Mouse (Mus musculus) limb, embryonic 11.5 days (tissue): Measurements from ENCODE around the gene Glcci1. TPM values are rescaled to one million over a fixed set of nuclear protein-coding genes. Genes with fewer than 3 reads are reported as not detected.

ENCODE experiments used
- ATAC-seq: fragments of 200-750 bp; cut with Nextera tagmentation; 2 replicates; pipeline ENCODE4 v1.8.0; 2017; ENCODE audit warnings: low read depth; ENCODE audit not compliant: insufficient number of reproducible peaks, low FRiP score, low TSS enrichment
- DNase-seq: peaks from one replicate; pipeline ENCODE4 v3.0.0-alpha.2; 2015; ENCODE audit warnings: low spot score
- H3K27ac ChIP-seq: fragments of 300-500 bp; sonication (generic); replicated peaks from 2 replicates; pipeline ENCODE4 v1.5.1; 2014; ENCODE audit warnings: low read depth, mild to moderate bottlenecking, low read length
- H3K27me3 ChIP-seq: fragments of 300-500 bp; sonication (generic); 2 replicates; pipeline ENCODE4 v1.6.1; 2014; ENCODE audit warnings: mild to moderate bottlenecking, low read length, mixed read lengths; ENCODE audit not compliant: control insufficient read depth, insufficient read depth
- H3K36me3 ChIP-seq: fragments of 300-500 bp; sonication (generic); 2 replicates; pipeline ENCODE4 v1.6.1; 2014; ENCODE audit warnings: mild to moderate bottlenecking, low read length, moderate library complexity, mixed read lengths; ENCODE audit not compliant: control insufficient read depth, insufficient read depth
- H3K4me1 ChIP-seq: fragments of 300-500 bp; sonication (generic); 2 replicates; pipeline ENCODE4 v1.6.1; 2014; ENCODE audit warnings: low read length, mixed read lengths; ENCODE audit not compliant: control insufficient read depth, insufficient read depth
- H3K4me2 ChIP-seq: fragments of 300-500 bp; sonication (generic); 2 replicates; pipeline ENCODE4 v1.6.1; 2014; ENCODE audit warnings: low read depth, mild to moderate bottlenecking, moderate library complexity; ENCODE audit not compliant: severe bottlenecking
- H3K4me3 ChIP-seq: fragments of 300-500 bp; sonication (generic); 2 replicates; pipeline ENCODE4 v1.5.1; 2014; ENCODE audit warnings: low read depth, low read length
- H3K9ac ChIP-seq: fragments of 300-500 bp; sonication (generic); 2 replicates; pipeline ENCODE4 v1.6.1; 2014; ENCODE audit warnings: mild to moderate bottlenecking, low read length
- H3K9me3 ChIP-seq: fragments of 300-500 bp; sonication (generic); 2 replicates; pipeline ENCODE4 v1.6.1; 2016; ENCODE audit warnings: low read length; ENCODE audit not compliant: control insufficient read depth
- WGBS: fragments of 180-500 bp; shearing (Covaris S2); extraction: QIAGEN DNeasy Blood & Tissue Kit; methylation state at CpG from one replicate; pipeline ENCODE4 v1.1.7; 2014; 5-methylcytosine and 5-hydroxymethylcytosine counted together
- polyA plus RNA-seq: library from polyadenylated mRNA; unstranded; fragments of >200 nt; fragmentation: Nextera tagmentation; extraction: Ambion mirVana; gene quantifications from 2 replicates; pipeline ENCODE4 v1.2.1, GENCODE M21; 2014

The Glcci1 gene
- 24.4 and 29.3 TPM in 2 replicates for polyA plus RNA-seq

DNA sequence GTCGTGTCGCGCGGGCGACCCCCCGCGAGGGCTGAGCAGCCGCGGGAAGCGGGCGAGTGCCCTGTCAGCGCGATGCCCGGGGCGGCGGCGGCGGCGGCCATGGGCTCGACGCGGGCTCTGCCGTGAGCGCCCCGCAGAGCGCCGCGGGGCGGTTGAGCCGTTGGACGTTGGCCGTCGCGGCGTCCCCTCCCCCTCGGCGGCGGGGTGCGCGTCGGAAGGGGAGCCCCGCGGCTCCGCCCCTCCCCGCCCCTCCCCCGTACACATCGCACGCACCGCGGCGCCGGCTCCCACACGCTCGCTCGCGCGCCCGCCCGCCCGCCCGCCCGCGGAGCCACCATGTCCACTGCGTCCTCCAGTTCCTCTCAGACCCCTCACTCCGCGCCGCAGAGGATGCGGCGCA lies at the start of gene Glcci1:
TSS of gene Glcci1 (plus strand) at position 50 of the 400 bp plus-strand sequence.
- Histone ChIP-seq H3K27me3 (no peaks in the 10 kb centered on the region), H3K27ac (peak within 1 kb of the TSS; percentile 97), H3K9me3 (no peaks in the 10 kb centered on the region), H3K4me3 (peak within 1 kb of the TSS; percentile 83), H3K4me1 (peaks cover 7% of the 10 kb centered on the region; the same call in 1 of the 2 replicates), H3K36me3 (no peaks in the 10 kb centered on the region), H3K4me2 (peak within 1 kb of the TSS; percentile 68), H3K9ac (peak within 1 kb of the TSS; percentile 98)
- DNase-seq, result peak; percentile 78
- ATAC-seq, result peak; percentile 84
- 2% methylated on average over 24 of the region's 69 CpGs for WGBS

- Histone ChIP-seq H3K4me2 (no peak overlapping the region), H3K4me3 (no peak overlapping the region), H3K9ac (no peak overlapping the region), H3K36me3 (no peaks in the 10 kb centered on the region), H3K27ac (no peak overlapping the region), H3K4me1 (no peaks in the 10 kb centered on the region), H3K9me3 (no peaks in the 10 kb centered on the region), H3K27me3 (no peaks in the 10 kb centered on the region)
- WGBS, result 89% methylated on average over 2 of the region's 2 CpGs
- ATAC-seq, result no peak
- no peak for DNase-seq
Measured at GRCm38 (mm10) chr6:8462447-8462846, 47.0 kb upstream of the Glcci1 start.

- H3K27ac ChIP-seq, result no peak overlapping the region
- no peaks in the 10 kb centered on the region for H3K27me3 ChIP-seq
- H3K4me3 ChIP-seq, result no peak overlapping the region
- H3K9ac ChIP-seq, result no peak overlapping the region
- no peaks in the 10 kb centered on the region for H3K36me3 ChIP-seq
- WGBS, result 59% methylated on average over 1 of the region's 1 CpGs
- H3K4me1 ChIP-seq, result no peaks in the 10 kb centered on the region
- no peak overlapping the region for H3K4me2 ChIP-seq
- H3K9me3 ChIP-seq, result no peaks in the 10 kb centered on the region
- DNase-seq, result no peak
- ATAC-seq, result no peak
Measured at GRCm38 (mm10) chr6:8465388-8465787, 44.0 kb upstream of the Glcci1 start.

- H3K4me2 ChIP-seq, result no peak overlapping the region
- no peak for DNase-seq
- ATAC-seq, result no peak
- H3K27me3 ChIP-seq, result no peaks in the 10 kb centered on the region
- H3K9me3 ChIP-seq, result no peaks in the 10 kb centered on the region
- H3K27ac ChIP-seq, result no peak overlapping the region
- 88% methylated on average over 5 of the region's 5 CpGs for WGBS
- H3K36me3 ChIP-seq, result no peaks in the 10 kb centered on the region
- no peaks in the 10 kb centered on the region for H3K4me1 ChIP-seq
- H3K9ac ChIP-seq, result no peak overlapping the region
- no peak overlapping the region for H3K4me3 ChIP-seq
Measured at GRCm38 (mm10) chr6:8465985-8466384, 43.4 kb upstream of the Glcci1 start.

GRCm38 (mm10) chr6:8467667-8468337 lies 41.6 kb upstream of the Glcci1 start:
- no peak for ATAC-seq
- Histone ChIP-seq H3K4me1 (no peaks in the 10 kb centered on the region), H3K9me3 (no peaks in the 10 kb centered on the region), H3K36me3 (no peaks in the 10 kb centered on the region), H3K27me3 (no peaks in the 10 kb centered on the region), H3K27ac (no peak overlapping the region), H3K4me3 (no peak overlapping the region), H3K4me2 (no peak overlapping the region), H3K9ac (no peak overlapping the region)
- WGBS, result 79% methylated on average over 10 of the region's 10 CpGs
- DNase-seq, result no peak

DNA sequence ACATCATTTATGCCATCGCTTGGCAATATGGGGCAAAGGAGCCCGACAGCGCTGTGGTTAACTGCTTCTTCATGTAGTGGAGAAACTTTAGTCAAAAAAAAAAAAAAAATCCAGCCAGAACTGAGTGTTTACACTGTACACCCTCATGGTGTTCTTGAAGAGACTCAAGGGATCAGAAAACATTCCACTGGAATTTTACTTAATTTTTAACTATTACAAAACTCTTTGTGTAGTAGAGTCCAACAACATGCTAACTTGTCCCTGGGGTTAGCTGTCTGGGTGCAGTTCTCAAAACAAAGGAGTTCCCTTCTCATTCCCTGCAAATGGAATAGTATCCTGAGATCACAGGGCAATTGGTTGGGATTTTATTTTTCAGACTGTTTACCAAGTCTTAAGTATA lies 39.5 kb upstream of the Glcci1 start:
- H3K9ac ChIP-seq, result no peak overlapping the region
- no peak overlapping the region for H3K4me3 ChIP-seq
- 93% methylated on average over 3 of the region's 3 CpGs for WGBS
- H3K36me3 ChIP-seq, result no peaks in the 10 kb centered on the region
- ATAC-seq (no peak), DNase-seq (no peak)
- H3K9me3 ChIP-seq, result no peaks in the 10 kb centered on the region
- no peaks in the 10 kb centered on the region for H3K27me3 ChIP-seq
- no peak overlapping the region for H3K27ac ChIP-seq
- H3K4me2 ChIP-seq, result no peak overlapping the region
- H3K4me1 ChIP-seq, result no peaks in the 10 kb centered on the region

DNA sequence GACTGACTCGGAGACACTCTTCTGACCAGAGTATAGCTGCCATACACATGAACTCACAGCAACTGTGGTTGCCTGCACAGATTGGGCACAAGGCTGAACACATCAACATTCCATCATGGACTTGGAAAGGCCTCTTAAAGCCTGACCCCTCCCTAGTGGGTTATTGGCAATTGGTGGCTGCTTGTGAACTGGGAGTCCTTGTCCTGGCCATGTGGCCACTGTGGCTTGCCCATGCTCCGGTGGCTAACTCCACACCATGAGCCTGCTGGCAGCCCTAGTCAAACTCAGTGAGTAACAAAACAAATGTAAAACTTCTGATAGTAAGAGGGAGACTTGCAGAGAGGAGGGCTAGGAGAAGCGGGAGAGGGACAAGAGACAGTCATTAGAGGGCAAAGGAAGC lies 37.3 kb upstream of the Glcci1 start:
- H3K27me3 ChIP-seq, result no peaks in the 10 kb centered on the region
- H3K4me1 ChIP-seq, result no peaks in the 10 kb centered on the region

GRCm38 (mm10) chr6:8472915-8473314 lies 36.5 kb upstream of the Glcci1 start:
- ATAC-seq (no peak), DNase-seq (no peak)
- Histone ChIP-seq H3K27me3 (no peaks in the 10 kb centered on the region), H3K9ac (no peak overlapping the region), H3K36me3 (no peaks in the 10 kb centered on the region), H3K4me2 (no peak overlapping the region), H3K4me3 (no peak overlapping the region), H3K27ac (no peak overlapping the region), H3K9me3 (no peaks in the 10 kb centered on the region), H3K4me1 (no peaks in the 10 kb centered on the region)
- 52% methylated on average over 5 of the region's 5 CpGs for WGBS

More for the DNA sequence above, 37.3 kb upstream of the Glcci1 start:
- DNase-seq (no peak), ATAC-seq (no peak)
- Histone ChIP-seq H3K27ac (no peak overlapping the region), H3K9me3 (no peaks in the 10 kb centered on the region), H3K4me2 (no peak overlapping the region), H3K4me3 (no peak overlapping the region), H3K36me3 (no peaks in the 10 kb centered on the region), H3K9ac (no peak overlapping the region)
- 87% methylated on average over 3 of the region's 3 CpGs for WGBS

DNA sequence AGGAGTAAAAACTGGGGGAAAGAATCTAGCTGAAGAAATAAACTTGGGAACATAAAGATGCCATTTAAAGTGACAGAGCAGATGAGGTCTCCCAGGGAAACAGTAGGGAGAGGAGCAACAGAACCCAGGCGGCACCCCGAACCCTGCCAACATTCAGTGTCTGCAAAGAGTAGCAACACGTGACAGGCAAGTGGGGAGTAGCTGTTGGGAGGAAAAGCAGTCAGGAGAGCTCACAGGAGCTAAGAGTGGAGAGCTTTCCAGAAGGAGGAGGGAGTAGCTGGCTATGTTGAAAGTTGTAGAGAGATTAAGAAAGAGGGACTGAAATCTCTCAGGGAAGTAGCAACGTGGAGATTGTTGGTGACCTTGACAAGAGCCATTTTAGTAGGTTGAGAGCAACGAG lies 35.9 kb upstream of the Glcci1 start:
- H3K9me3 ChIP-seq, result no peaks in the 10 kb centered on the region
- no peak overlapping the region for H3K27ac ChIP-seq
- no peak for ATAC-seq
- no peak for DNase-seq
- 66% methylated on average over 5 of the region's 5 CpGs for WGBS
- H3K4me3 ChIP-seq, result no peak overlapping the region
- H3K4me1 ChIP-seq, result no peaks in the 10 kb centered on the region
- H3K4me2 ChIP-seq, result no peak overlapping the region
- H3K9ac ChIP-seq, result no peak overlapping the region
- no peaks in the 10 kb centered on the region for H3K27me3 ChIP-seq
- no peaks in the 10 kb centered on the region for H3K36me3 ChIP-seq
